Mouse (Mus musculus): ENCODE data around the gene Rad23b. TPM values are rescaled to one million over a fixed set of nuclear protein-coding genes. Genes with fewer than 3 reads are reported as not detected.

Rad23b gene
- 112 TPM for total RNA-seq (2023)

GRCm38 (mm10) chr4:55349452-55350218, at the start of gene Rad23b:
Rad23b (plus strand) TSS chr4:55350043.

Other genes with a start within 250 kb of the Rad23b start
- gene Klf4, start 182.4 kb downstream of the Rad23b start, total RNA-seq (2023) = 109 TPM